Mouse (Mus musculus): Measurements from ENCODE around the gene Rab17.

The Rab17 gene

GRCm38 (mm10) chr1:90969347-90969784 is at the start of gene Rab17:
Gene Rab17, minus strand, starts transcription at chr1:90969661.
- no peak for DNase-seq (ENCODE audit: low read depth, low spot score)

GRCm38 (mm10) chr1:91017111-91017758 is 47.8 kb upstream of the Rab17 start:
- peak; percentile 47 for DNase-seq (ENCODE audit: low read depth, low spot score)

- DNase-seq (ENCODE audit: low read depth, low spot score), result no peak
Observed at GRCm38 (mm10) chr1:91015571-91015970, 46.1 kb upstream of the Rab17 start.

- DNase-seq (ENCODE audit: low read depth, low spot score), result no peak
Observed at GRCm38 (mm10) chr1:91013803-91014202, 44.3 kb upstream of the Rab17 start.

- no peak for DNase-seq (ENCODE audit: low read depth, low spot score)
Observed at GRCm38 (mm10) chr1:91011336-91011735, 41.9 kb upstream of the Rab17 start.

GRCm38 (mm10) chr1:91010716-91011115 is 41.3 kb upstream of the Rab17 start:
- no peak for DNase-seq (ENCODE audit: low read depth, low spot score)

- DNase-seq (ENCODE audit: low read depth, low spot score), result no peak
Observed at GRCm38 (mm10) chr1:91010216-91010615, 40.8 kb upstream of the Rab17 start.

GRCm38 (mm10) chr1:91009266-91009665 is 39.8 kb upstream of the Rab17 start:
- no peak for DNase-seq (ENCODE audit: low read depth, low spot score)

GRCm38 (mm10) chr1:91008746-91009145 is 39.3 kb upstream of the Rab17 start:
- DNase-seq (ENCODE audit: low read depth, low spot score), result no peak

- no peak for DNase-seq (ENCODE audit: low read depth, low spot score)
Observed at GRCm38 (mm10) chr1:91008147-91008682, 38.8 kb upstream of the Rab17 start.

GRCm38 (mm10) chr1:91006708-91007107 is 37.2 kb upstream of the Rab17 start:
- no peak for DNase-seq (ENCODE audit: low read depth, low spot score)

GRCm38 (mm10) chr1:91006037-91006436 is 36.6 kb upstream of the Rab17 start:
- no peak for DNase-seq (ENCODE audit: low read depth, low spot score)

- no peak for DNase-seq (ENCODE audit: low read depth, low spot score)
Observed at GRCm38 (mm10) chr1:91003522-91004253, 34.2 kb upstream of the Rab17 start.

GRCm38 (mm10) chr1:91002641-91003040 is 33.2 kb upstream of the Rab17 start:
- DNase-seq (ENCODE audit: low read depth, low spot score), result no peak

- DNase-seq (ENCODE audit: low read depth, low spot score), result no peak
Observed at GRCm38 (mm10) chr1:91001871-91002539, 32.5 kb upstream of the Rab17 start.

- no peak for DNase-seq (ENCODE audit: low read depth, low spot score)
Observed at GRCm38 (mm10) chr1:91001101-91001500, 31.6 kb upstream of the Rab17 start.

- DNase-seq (ENCODE audit: low read depth, low spot score), result no peak
Observed at GRCm38 (mm10) chr1:90999911-91000601, 30.6 kb upstream of the Rab17 start.

GRCm38 (mm10) chr1:90998891-90999611 is 29.6 kb upstream of the Rab17 start:
- no peak for DNase-seq (ENCODE audit: low read depth, low spot score)

- DNase-seq (ENCODE audit: low read depth, low spot score), result peak; percentile 54
Observed at GRCm38 (mm10) chr1:90998268-90998890, 28.9 kb upstream of the Rab17 start, which contains the start of gene Lrrfip1. Gene Lrrfip1, plus strand, starts transcription at chr1:90998737.

- no peak for DNase-seq (ENCODE audit: low read depth, low spot score)
Observed at GRCm38 (mm10) chr1:90997641-90998040, 28.2 kb upstream of the Rab17 start.

All from mesoderm, embryonic 11.5 days (tissue).